Mouse (Mus musculus) bone marrow macrophage, adult 2 months (primary cell): ENCODE data around the gene Mtfmt. TPM values are rescaled to one million over a fixed set of nuclear protein-coding genes. Genes with fewer than 3 reads are reported as not detected.

Source experiments
- H3K27ac ChIP-seq: 2 replicates; pipeline ENCODE4 v1.5.1; 2012; ENCODE audit warnings: low read depth, low read length; ENCODE audit not compliant: insufficient read depth
- H3K4me1 ChIP-seq: 2 replicates; pipeline ENCODE4 v1.6.1; 2012; ENCODE audit warnings: low read length; ENCODE audit not compliant: control insufficient read depth, insufficient read depth
- H3K4me3 ChIP-seq: 2 replicates; pipeline ENCODE4 v1.5.1; 2012; ENCODE audit warnings: mild to moderate bottlenecking, low read length, moderate library complexity; ENCODE audit not compliant: insufficient read depth
- CTCF ChIP-seq: IDR thresholded peaks from 2 replicates; pipeline ENCODE4 v1.5.1; 2012; ENCODE audit warnings: low read depth, mild to moderate bottlenecking, low read length, moderate library complexity
- POLR2A ChIP-seq: IDR thresholded peaks from 2 replicates; pipeline ENCODE4 v1.6.1; 2012; ENCODE audit warnings: mild to moderate bottlenecking, low read depth, low read length, borderline replicate concordance
- polyA plus RNA-seq: library from polyadenylated mRNA; stranded (reverse); fragments of >200 nt; gene quantifications from 2 replicates; pipeline ENCODE4 v1.2.4, GENCODE M21; 2012; ENCODE audit not compliant: missing spikeins, insufficient read depth, insufficient read length

Mtfmt gene
- polyA plus RNA-seq, 1 experiment, result 11.6 TPM

DNA sequence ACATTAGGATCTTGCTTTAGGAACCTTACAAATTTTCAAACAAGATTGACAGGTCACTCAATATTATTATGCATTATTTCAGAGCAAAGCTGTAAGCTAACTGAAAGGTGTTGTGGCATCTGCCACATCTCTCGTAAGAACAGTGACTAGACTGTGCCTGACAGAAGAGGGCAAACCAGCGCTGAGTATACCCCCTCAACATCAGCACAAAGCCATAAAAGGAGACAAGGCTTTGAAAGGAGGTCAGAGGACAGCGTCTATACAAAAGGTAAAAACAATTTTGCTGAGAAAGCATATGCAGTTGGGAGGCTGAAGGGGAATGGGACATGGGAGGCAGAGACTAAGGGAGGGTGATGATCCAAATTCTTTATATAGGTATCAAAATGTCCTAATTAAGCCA is 24.6 kb downstream of the Mtfmt start:
- Histone ChIP-seq H3K27ac (peak overlapping the region; percentile 58), H3K4me3 (peak overlapping the region; percentile 11; the same call in 1 of the 2 replicates)

DNA sequence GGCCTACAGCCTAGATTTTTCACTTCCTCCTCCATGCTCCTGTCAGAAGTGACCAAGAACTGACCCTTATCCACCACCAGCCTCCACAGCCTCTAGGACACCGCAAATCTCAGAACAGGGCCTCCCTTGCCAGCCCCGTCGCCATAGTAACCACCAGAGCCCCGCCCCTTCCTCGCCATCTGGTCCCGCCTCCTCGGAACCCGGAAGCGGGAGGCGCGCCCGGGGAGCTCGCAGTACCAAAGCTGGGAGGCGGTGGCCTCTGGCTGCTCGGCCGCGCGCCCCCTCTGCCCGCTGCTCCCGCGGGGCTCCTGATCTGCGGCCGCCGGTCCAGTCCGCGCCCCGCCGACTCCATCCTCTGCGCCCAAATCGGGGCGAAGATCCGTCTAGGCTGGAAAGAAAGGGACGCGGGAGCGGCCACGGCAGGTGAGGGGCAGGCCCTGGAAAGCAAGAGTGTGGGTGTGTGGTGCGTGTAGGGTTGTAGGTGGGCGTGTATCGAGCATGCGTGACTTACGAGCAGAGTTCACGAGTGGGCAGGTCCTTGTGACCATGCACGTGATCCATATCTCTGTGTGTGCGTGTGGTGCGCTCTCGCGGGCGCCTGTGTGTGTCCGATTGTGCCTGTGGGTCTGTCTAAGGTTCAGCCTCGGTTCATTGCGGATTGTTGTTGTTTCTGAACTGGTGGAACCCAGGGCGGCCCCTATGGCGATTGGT is 25.3 kb downstream of the Mtfmt start, which contains the start of gene Spg21:
TSS of gene Spg21 (plus strand) at position 216 of the 711 bp plus-strand sequence.
- no peak for TF ChIP-seq CTCF
- TF ChIP-seq POLR2A, result no peak

More for the DNA sequence above, 24.6 kb downstream of the Mtfmt start:
- TF ChIP-seq CTCF (no peak), POLR2A (no peak)
- H3K4me1 ChIP-seq, result peaks cover 30% of the 10 kb centered on the region

DNA sequence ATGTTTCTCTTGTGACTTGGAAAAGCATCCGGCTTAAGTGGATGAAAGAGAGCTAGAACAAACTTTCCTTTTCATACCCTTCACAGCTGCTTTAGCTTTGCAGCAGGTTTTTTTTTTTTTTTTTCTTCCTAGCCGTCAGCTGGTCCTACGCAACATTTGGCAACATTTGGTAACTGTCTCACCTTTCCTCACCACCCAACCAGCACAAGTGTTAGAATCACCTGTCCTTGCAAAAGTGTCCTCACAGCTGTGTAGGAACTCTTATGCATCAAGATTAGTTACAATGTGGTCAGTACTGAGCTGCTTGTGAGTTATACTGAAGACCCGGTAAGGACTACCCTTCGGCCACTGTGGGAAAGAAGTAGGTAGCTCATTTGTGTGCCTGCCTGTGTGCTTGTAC is 27.0 kb downstream of the Mtfmt start:
- Histone ChIP-seq H3K4me1 (peaks cover 30% of the 10 kb centered on the region), H3K4me3 (no peak overlapping the region; the same call in 1 of the 2 replicates), H3K27ac (no peak overlapping the region)
- TF ChIP-seq POLR2A, result no peak

More for the DNA sequence above, 25.3 kb downstream of the Mtfmt start, which contains the start of gene Spg21:
- Histone ChIP-seq H3K27ac (peak within 1 kb of the TSS; percentile 94), H3K4me1 (peaks cover 30% of the 10 kb centered on the region), H3K4me3 (peak within 1 kb of the TSS; percentile 91)

DNA sequence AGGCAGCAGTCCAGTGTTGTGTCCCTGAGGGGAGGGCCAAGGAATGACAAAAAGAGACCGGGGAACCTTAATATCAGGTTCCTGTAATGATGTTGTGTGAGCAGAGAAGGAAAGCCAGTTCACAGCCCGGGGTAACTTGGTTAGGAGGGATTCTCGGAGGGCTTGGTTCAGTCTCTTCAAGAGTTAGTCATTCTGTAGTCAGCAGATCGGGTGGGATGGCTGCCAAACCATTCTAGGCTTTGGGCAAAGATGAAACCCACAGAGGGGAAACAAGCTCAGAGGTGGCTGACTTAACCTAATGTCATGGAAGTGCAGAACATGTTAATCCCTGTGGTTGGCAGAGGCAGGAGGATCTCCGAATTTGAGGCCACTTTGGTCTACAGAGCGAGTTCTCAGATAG is 28.6 kb downstream of the Mtfmt start:
- TF ChIP-seq POLR2A, result no peak
- no peak for TF ChIP-seq CTCF

DNA sequence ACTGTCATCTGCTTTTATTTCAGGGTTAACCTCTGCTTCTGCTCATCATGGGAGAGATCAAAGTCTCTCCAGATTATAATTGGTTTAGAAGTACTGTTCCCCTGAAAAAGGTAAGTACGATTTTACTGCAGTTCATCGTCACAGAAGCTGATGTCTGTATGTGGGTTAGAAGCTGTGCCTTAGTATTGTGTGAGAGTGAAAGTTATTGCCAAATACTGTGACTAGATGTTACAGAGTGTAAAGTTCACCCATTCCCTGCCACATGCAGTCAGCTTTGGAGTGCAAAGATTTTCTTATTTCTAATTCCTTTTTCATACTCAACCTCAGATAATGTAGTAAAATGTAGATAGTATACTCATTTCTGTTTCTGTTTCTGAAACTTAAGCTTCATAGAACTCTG is 29.7 kb downstream of the Mtfmt start:
- no peak for TF ChIP-seq POLR2A
- Histone ChIP-seq H3K4me1 (peaks cover 25% of the 10 kb centered on the region), H3K27ac (no peak overlapping the region), H3K4me3 (no peak overlapping the region)

More for the DNA sequence above, 28.6 kb downstream of the Mtfmt start:
- peak overlapping the region; percentile 60 for H3K27ac ChIP-seq
- peak overlapping the region; percentile 27; the same call in 1 of the 2 replicates for H3K4me3 ChIP-seq
- peaks cover 30% of the 10 kb centered on the region for H3K4me1 ChIP-seq

DNA sequence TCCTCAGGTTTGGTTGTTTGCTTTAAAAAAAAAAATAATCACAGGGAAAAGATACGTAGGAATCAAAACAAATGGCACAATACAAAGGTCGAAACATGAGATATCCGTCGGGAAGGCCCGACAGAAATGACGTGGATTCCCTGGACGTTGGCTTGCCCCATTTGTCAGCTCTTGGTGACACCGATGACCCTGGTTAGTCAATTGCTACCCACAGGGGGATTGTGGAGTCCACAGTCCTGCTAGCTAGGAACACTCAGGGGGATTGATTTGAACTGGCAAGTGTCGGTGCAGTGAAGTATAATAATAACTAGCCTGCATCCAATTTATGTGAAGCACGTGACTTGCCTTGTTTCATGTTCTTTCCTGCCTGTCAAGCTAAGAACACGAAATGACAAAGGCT is 32.1 kb downstream of the Mtfmt start:
- TF ChIP-seq CTCF, result no peak
- no peak for TF ChIP-seq POLR2A
- H3K4me3 ChIP-seq, result no peak overlapping the region
- no peak overlapping the region for H3K27ac ChIP-seq

DNA sequence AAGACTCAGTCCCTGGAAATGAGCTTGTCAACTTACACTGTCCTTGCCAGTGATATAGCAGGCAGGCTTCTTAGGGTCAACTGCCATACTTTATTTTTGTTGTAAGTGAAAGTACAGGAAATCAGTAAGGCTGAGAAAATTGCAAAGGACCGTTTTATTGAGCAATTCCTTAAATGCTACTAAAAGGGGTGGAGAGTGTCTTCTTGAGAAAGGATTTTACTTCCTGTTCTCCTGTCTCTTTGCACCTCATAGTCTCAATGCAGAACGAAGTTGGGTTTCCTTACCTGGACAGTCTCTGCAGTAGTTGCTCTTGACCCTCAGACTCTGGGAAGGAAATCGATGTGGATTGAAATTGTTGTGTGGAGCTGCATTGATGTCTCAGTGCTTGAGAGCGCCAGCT is 37.2 kb downstream of the Mtfmt start:
- Histone ChIP-seq H3K4me3 (no peak overlapping the region), H3K4me1 (peaks cover 10% of the 10 kb centered on the region), H3K27ac (no peak overlapping the region)
- TF ChIP-seq CTCF, result no peak
- no peak for TF ChIP-seq POLR2A

More for the DNA sequence above, 32.1 kb downstream of the Mtfmt start:
- H3K4me1 ChIP-seq, result peaks cover 22% of the 10 kb centered on the region

DNA sequence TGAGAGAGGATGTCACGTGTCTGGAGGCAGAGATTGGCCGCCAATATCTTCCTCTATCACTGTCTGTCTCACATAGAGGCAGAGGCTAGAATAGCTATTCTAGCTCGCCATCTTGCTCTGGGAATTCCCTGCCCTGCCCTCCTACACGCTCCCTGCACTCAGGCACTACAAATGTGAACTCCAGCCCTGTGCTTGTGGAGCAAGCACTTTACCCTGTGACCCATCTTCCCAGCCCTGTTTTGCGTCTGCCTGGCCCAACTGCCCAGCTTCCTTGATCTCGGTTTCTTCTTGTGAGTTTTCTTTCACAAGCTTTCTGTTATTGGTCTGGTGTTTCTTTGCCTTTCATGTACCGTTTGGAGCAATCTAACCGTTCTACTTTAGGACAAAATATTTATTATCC is 43.6 kb downstream of the Mtfmt start:
- Histone ChIP-seq H3K4me3 (no peak overlapping the region), H3K4me1 (no peaks in the 10 kb centered on the region), H3K27ac (no peak overlapping the region)
- no peak for TF ChIP-seq POLR2A
- no peak for TF ChIP-seq CTCF

DNA sequence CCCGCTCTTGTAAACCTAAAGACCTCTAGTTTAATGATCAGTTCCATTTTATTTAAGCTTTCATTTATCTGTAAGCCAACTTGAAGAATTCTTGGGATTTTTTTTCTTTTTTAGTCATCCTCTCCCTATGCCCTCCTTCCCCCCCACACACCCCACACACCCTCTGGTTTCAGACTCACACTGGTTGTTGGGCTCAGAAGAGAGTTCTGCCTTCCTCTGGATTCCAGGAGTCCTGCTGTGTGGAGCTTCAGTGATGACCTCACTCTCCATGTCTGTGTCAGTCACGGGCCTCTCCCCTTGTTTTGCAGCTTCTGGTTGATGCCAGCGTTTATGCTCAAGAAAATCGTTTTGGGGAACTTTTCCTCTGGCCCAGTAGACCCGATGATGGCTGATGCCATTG is 44.5 kb downstream of the Mtfmt start:
- Histone ChIP-seq H3K4me1 (no peaks in the 10 kb centered on the region), H3K27ac (no peak overlapping the region), H3K4me3 (no peak overlapping the region)
- TF ChIP-seq POLR2A (no peak), CTCF (no peak)

DNA sequence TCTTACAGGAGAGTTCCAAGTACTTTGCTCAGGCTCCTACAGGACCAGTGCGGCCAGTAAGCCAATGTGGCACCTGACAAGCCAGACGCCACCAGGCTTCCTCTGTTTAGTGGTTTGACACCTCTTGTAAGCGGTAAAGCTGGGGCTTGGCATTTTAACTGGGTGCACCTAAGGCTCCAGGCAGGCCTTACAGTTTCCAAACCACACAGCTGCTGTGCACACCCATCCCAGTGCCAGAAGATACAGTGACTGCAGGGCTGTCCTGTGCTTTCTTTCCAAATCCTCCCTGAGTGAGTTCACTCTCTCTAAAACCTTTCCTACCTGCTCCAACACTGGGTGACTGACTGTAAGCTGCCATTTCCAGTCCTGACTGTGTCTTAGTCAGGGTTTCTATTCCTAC is 55.9 kb downstream of the Mtfmt start:
- no peak overlapping the region for H3K27ac ChIP-seq
- H3K4me1 ChIP-seq, result peaks cover 8% of the 10 kb centered on the region
- TF ChIP-seq CTCF (no peak), POLR2A (no peak)
- H3K4me3 ChIP-seq, result no peak overlapping the region
